In genomic region chr11:119056301-119057211, GRCm38 (mm10) we compare ENCODE assay signal across 8 mouse cellular contexts. TPM values are rescaled to one million over a fixed set of nuclear protein-coding genes. Genes with fewer than 3 reads are reported as not detected.
A peak's percentile ranks its signal among the peaks of the same experiment; 100 is the strongest.
DNase-seq lines count a peak whose midpoint lies in the region; ATAC-seq and TF ChIP-seq lines count a peak whose summit lies in the region.

No protein-coding gene starts in this region.

- peak; percentile 53 to 68 for DNase-seq in left cerebral cortex, postnatal 14 days (ENCODE audit: low spot score in 2 of 2)
- no peak for DNase-seq in left cerebral cortex, adult 8-10 months (ENCODE audit: low spot score in 2 of 2)
- peak; percentile 63 for DNase-seq in adrenal gland, postnatal 14 days
- peak; percentile 76 for DNase-seq in forebrain, embryonic 14.5 days (ENCODE audit: low spot score)
- peak; percentile 65 for DNase-seq in lung, postnatal 14 days

- H3K4me2 ChIP-seq in forebrain, embryonic 14.5 days (ENCODE audit: low read length) = peak overlapping the region; percentile 98
- H3K4me2 ChIP-seq in intestine, embryonic 15.5 days (replicated peaks) = peak overlapping the region; percentile 94

- peaks cover 42% of the 10 kb centered on the region for H3K4me1 ChIP-seq in forebrain, embryonic 14.5 days (ENCODE audit: control insufficient read depth, insufficient read depth, low read length)
- H3K4me1 ChIP-seq in intestine, embryonic 15.5 days (replicated peaks) = peaks cover 60% of the 10 kb centered on the region
- H3K4me1 ChIP-seq in small intestine, adult 2 months (ENCODE audit: control insufficient read depth, insufficient read depth, insufficient read length, low read length) = peaks cover 35% of the 10 kb centered on the region

- ATAC-seq in forebrain, embryonic 14.5 days = 0 out of 2 replicates have a peak, but pooled peaks have one; percentile 6
- ATAC-seq in intestine, embryonic 15.5 days = peak; percentile 9; the same call in 1 of the 2 replicates
- ATAC-seq in megakaryocyte-erythroid progenitor cell, adult 5-6 weeks (replicated peaks; ENCODE audit: low FRiP score, low TSS enrichment, poor library complexity, severe bottlenecking) = no peak

- WGBS in forebrain, embryonic 14.5 days = under 1% methylated on average over 52 of the region's 65 CpGs
- WGBS in intestine, embryonic 15.5 days = 1% methylated on average over 63 of the region's 65 CpGs
- WGBS in small intestine, adult 2 months = 1% methylated on average over 65 of the region's 65 CpGs

- peak overlapping the region; percentile 82 for H3K27ac ChIP-seq in forebrain, embryonic 14.5 days (ENCODE audit: low read depth, low read length)
- H3K27ac ChIP-seq in intestine, embryonic 15.5 days = peak overlapping the region; percentile 42; the same call in 1 of the 2 replicates
- peak overlapping the region; percentile 37 for H3K27ac ChIP-seq in small intestine, adult 2 months (ENCODE audit: insufficient read depth, low read depth, low read length)

- peak overlapping the region; percentile 57 for H3K4me3 ChIP-seq in forebrain, embryonic 14.5 days (ENCODE audit: low read depth, low read length)
- peak overlapping the region; percentile 61 for H3K4me3 ChIP-seq in intestine, embryonic 15.5 days (replicated peaks)
- peak overlapping the region; percentile 71 for H3K4me3 ChIP-seq in small intestine, adult 2 months (ENCODE audit: low read depth, low read length)

- no peaks in the 10 kb centered on the region for H3K9me3 ChIP-seq in forebrain, embryonic 14.5 days (replicated peaks; ENCODE audit: control insufficient read depth, low read length)
- no peaks in the 10 kb centered on the region for H3K9me3 ChIP-seq in intestine, embryonic 15.5 days

- TF ChIP-seq POLR2A in small intestine, adult 2 months (IDR thresholded peaks at IDR 0.05; ENCODE audit: low read depth, low read length) = peak; percentile 41; the same call in 1 of the 2 replicates

- peak overlapping the region; percentile 96 for H3K9ac ChIP-seq in forebrain, embryonic 14.5 days (ENCODE audit: low read length)
- H3K9ac ChIP-seq in intestine, embryonic 15.5 days = peak overlapping the region; percentile 84

- intact Hi-C loops in left cerebral cortex, postnatal 14 days (cut with DNase I) = no loop called here

- no peak for TF ChIP-seq CTCF in small intestine, adult 2 months (IDR thresholded peaks at IDR 0.05; ENCODE audit: extremely low read depth, insufficient read length, insufficient replicate concordance, low read depth, low read length)

- no peaks in the 10 kb centered on the region for H3K36me3 ChIP-seq in forebrain, embryonic 14.5 days (ENCODE audit: control insufficient read depth, insufficient read depth, low read length)
- no peaks in the 10 kb centered on the region for H3K36me3 ChIP-seq in intestine, embryonic 15.5 days
- no peaks in the 10 kb centered on the region for H3K36me3 ChIP-seq in small intestine, adult 2 months (ENCODE audit: control insufficient read depth, insufficient read depth, low read length)

- H3K27me3 ChIP-seq in forebrain, embryonic 14.5 days (replicated peaks; ENCODE audit: control insufficient read depth, insufficient read depth, low read length) = peaks cover 59% of the 10 kb centered on the region
- H3K27me3 ChIP-seq in intestine, embryonic 15.5 days (replicated peaks) = peaks cover 74% of the 10 kb centered on the region
- H3K27me3 ChIP-seq in small intestine, adult 2 months (ENCODE audit: control insufficient read depth, insufficient read depth, low read length) = peaks cover 47% of the 10 kb centered on the region

RNA-seq across cellular contexts. Expression of gene Cbx8, which starts 15.8 kb away (rescaled TPM):
- total RNA-seq in left cerebral cortex, postnatal 14 days (2021) = 10 to 100 TPM; 12.9 to 15.4 TPM
- total RNA-seq in left cerebral cortex, adult 8-10 months (2022) = 10 to 100 TPM in 2 of 4 experiments, 1 to 10 TPM in 2; 7.1 to 16.7 (median 11.1) TPM
- total RNA-seq in adrenal gland, postnatal 14 days (2021) = 13.1 and 16.7 TPM in 2 replicates
- polyA plus RNA-seq in forebrain, embryonic 14.5 days (2014; fragmentation: Nextera tagmentation; extraction: Ambion mirVana) = 12.8 and 15.0 TPM in 2 replicates
- polyA plus RNA-seq in intestine, embryonic 15.5 days (2015; fragmentation: Nextera tagmentation; extraction: Ambion mirVana) = 7.4 and 7.9 TPM in 2 replicates
- 4.4 and 4.7 TPM in 2 replicates for polyA plus RNA-seq in small intestine, adult 2 months (2012; rRNA removed)
- total RNA-seq in megakaryocyte-erythroid progenitor cell, adult 5-6 weeks (2014; fragmentation: Nextera tagmentation) = 1.3 and 2.2 TPM in 2 replicates
- 0.70 and 1.2 TPM in 2 replicates for total RNA-seq in megakaryocyte-erythroid progenitor cell, adult 5-6 weeks (2017)

RNA-seq across cellular contexts. Expression of gene Cbx4, which starts 29.5 kb away (rescaled TPM):
- 10 to 100 TPM; 63.2 to 74.0 TPM for total RNA-seq in left cerebral cortex, postnatal 14 days (2021)
- 10 to 100 TPM; 48.9 to 54.2 (median 50.0) TPM for total RNA-seq in left cerebral cortex, adult 8-10 months (2022)
- 105 and 156 TPM in 2 replicates for total RNA-seq in adrenal gland, postnatal 14 days (2021)
- polyA plus RNA-seq in forebrain, embryonic 14.5 days (2014; fragmentation: Nextera tagmentation; extraction: Ambion mirVana) = 9.3 and 14.5 TPM in 2 replicates
- 10.7 and 11.2 TPM in 2 replicates for polyA plus RNA-seq in intestine, embryonic 15.5 days (2015; fragmentation: Nextera tagmentation; extraction: Ambion mirVana)
- 4.2 and 7.6 TPM in 2 replicates for polyA plus RNA-seq in small intestine, adult 2 months (2012; rRNA removed)
- total RNA-seq in megakaryocyte-erythroid progenitor cell, adult 5-6 weeks (2014; fragmentation: Nextera tagmentation) = 5.2 and 5.4 TPM in 2 replicates
- total RNA-seq in megakaryocyte-erythroid progenitor cell, adult 5-6 weeks (2017) = 3.9 and 11.6 TPM in 2 replicates

RNA-seq across cellular contexts. Expression of gene Cbx2, which starts 33.8 kb away (rescaled TPM):
- 1 to 10 TPM; 2.4 to 3.4 TPM for total RNA-seq in left cerebral cortex, postnatal 14 days (2021)
- 1 to 10 TPM; 2.2 to 3.3 (median 2.6) TPM for total RNA-seq in left cerebral cortex, adult 8-10 months (2022)
- 7.4 and 7.7 TPM in 2 replicates for total RNA-seq in adrenal gland, postnatal 14 days (2021)
- polyA plus RNA-seq in forebrain, embryonic 14.5 days (2014; fragmentation: Nextera tagmentation; extraction: Ambion mirVana) = 19.2 and 22.1 TPM in 2 replicates
- polyA plus RNA-seq in intestine, embryonic 15.5 days (2015; fragmentation: Nextera tagmentation; extraction: Ambion mirVana) = 24.8 and 27.0 TPM in 2 replicates
- polyA plus RNA-seq in small intestine, adult 2 months (2012; rRNA removed) = 1.6 and 3.1 TPM in 2 replicates
- total RNA-seq in megakaryocyte-erythroid progenitor cell, adult 5-6 weeks (2014; fragmentation: Nextera tagmentation) = 9.7 and 10.4 TPM in 2 replicates
- 6.2 and 6.4 TPM in 2 replicates for total RNA-seq in megakaryocyte-erythroid progenitor cell, adult 5-6 weeks (2017)

Comparison
In these comparisons a context has a peak if more than half of its experiments do, and no peak if none do; other contexts are left out.
1. DNase-seq: peak in left cerebral cortex, postnatal 14 days (2 of 2), adrenal gland, postnatal 14 days (single experiment), forebrain, embryonic 14.5 days (single experiment) and lung, postnatal 14 days (single experiment); none in left cerebral cortex, adult 8-10 months (0 of 2).
2. Peak in every context shown above with its lines, with median percentiles within 50 percentile points of each other: H3K27ac ChIP-seq and H3K4me3 ChIP-seq.